Mouse (Mus musculus) Patski (cell line): ENCODE results near the gene Rap1gap. TPM values are rescaled to one million over a fixed set of nuclear protein-coding genes. Genes with fewer than 3 reads are reported as not detected.

Source experiments
- ATAC-seq: fragments of 100-300 bp; one replicate; pipeline ENCODE4 v1.8.0; 2021
- CTCF ChIA-PET: fragments of 350-600 bp; sonication (Branson Sonifier 250); formaldehyde crosslinking; loops from one replicate; lab custom pipeline; 2022; ENCODE audit warnings: inconsistent platforms; lab: Charles Lee
- POLR2A ChIA-PET: fragments of 350-600 bp; sonication (Branson Sonifier 250); formaldehyde crosslinking; loops from one replicate; lab custom pipeline; 2022; ENCODE audit warnings: antibody characterized with exemption, inconsistent platforms; lab: Charles Lee
- DNase-seq: peaks from one replicate; pipeline ENCODE4 v3.0.0-alpha.2; 2011; ENCODE audit warnings: low read depth, low spot score
- H3K27me3 ChIP-seq: fragments of 371-371 bp; one replicate; pipeline ENCODE4 v1.5.1; 2021
- CTCF ChIP-seq: fragments of 100-300 bp; IDR thresholded peaks from one replicate; pipeline ENCODE4 v1.5.1; 2021
- in situ Hi-C: fragments of 300-500 bp; cut with MboI; formaldehyde crosslinking; loops from 3 replicates; pipeline ENCODE4 v1.11.1; 2018; ENCODE audit warnings: low pct_unique_long_range_greater_than_20kb, mixed read lengths
- polyA plus RNA-seq: library from polyadenylated mRNA; unstranded; gene quantifications from one replicate; pipeline ENCODE4 v1.2.3, GENCODE M21; 2021

The Rap1gap gene
- polyA plus RNA-seq = 48.4 TPM

DNA sequence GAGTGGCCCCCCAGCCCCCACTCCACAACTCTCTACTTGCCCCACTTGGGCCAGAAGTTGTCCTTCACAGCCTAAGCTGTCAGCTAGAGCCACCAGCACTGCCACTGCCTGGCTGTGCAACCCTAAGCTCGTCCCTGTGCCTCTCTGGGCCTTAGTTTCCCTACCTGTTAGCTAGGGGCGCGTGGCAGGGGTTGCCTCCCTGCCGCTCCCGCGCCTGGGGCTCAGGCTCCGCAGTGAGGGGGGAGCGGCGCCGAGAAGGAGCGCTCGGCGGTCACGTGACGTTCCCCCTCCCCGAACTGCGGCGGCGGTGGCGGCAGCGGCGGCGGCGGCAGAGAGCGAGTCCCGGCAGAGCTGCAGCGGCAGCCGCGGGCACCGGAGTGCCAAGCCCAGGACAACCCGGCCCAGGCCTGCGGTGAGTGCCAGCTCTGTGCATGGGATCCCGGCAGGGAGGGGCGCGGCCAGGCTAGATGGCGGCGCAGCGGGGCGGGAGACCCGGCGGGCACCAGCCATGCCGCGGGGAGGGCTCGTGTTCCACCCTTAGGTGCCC lies at the start of gene Rap1gap:
TSS of gene Rap1gap (plus strand) at position 294 of the 547 bp plus-strand sequence.
- ATAC-seq = peak; percentile 9
- no peaks in the 10 kb centered on the region for H3K27me3 ChIP-seq
- DNase-seq = no peak
- no peak for TF ChIP-seq CTCF
- ChIA-PET POLR2A (no interaction called here), CTCF (no interaction called here)
- in situ Hi-C loops = no loop called here

DNA sequence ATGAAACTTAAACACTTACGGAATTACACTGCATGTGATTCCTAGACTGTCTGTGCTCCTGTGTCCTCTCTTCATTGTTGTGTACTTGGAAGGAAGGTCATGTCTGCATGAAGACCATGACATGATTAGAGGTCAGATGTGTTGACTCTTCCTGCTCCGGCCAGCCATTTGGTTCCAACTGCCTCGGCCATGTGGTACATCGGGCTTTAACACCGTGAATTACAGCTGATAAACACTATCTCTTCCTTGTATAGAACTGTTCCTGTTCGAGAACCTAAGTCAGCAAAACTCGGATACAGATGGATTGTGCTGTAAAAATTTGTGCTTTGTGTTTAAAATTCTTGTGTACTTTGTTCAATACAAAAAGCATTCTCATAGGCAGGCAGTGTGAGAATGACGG lies 41.7 kb upstream of the Rap1gap start:
- in situ Hi-C loops = no loop called here
- no peak for DNase-seq
- CTCF ChIA-PET = no interaction called here
- POLR2A ChIA-PET = no interaction called here
- no peak for TF ChIP-seq CTCF
- no peaks in the 10 kb centered on the region for H3K27me3 ChIP-seq
- ATAC-seq = no peak

DNA sequence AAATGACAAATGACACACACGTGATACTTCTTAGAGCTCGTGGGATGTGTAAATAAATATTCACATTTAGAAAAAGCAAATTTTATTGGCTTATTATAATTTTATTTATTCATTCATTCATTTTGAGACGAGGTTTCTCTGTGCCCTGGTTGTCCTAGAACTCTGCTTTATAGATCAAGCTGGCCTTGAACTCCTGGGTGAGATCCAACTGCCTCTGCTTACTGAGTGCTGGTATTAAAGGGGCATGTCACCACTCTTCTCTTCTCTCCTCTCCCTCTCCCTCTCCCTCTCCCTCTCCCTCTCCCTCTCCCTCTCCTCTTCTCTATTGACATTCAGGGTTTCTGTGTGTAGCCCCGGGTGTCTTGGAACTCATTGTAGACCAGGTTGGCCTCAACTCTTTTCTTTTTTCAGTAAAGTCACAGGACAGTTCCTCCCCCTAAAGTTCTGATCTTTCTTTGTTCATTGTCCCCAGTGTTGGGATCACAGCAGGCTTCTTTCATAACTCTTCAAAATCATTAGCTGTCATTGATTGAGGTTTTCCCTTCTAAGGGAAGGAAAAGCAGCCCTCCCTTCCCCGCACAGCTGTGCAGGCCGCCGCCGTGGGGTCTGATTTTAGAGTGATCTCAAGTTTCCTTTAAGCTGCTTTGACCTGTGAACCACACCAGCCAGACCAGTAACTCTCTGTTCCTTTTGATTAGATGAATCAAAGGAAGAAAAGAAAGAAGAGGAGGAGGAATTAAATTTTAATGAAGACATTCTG lies 36.9 kb upstream of the Rap1gap start:
- in situ Hi-C loops = no loop called here
- POLR2A ChIA-PET = no interaction called here
- DNase-seq = no peak
- CTCF ChIA-PET = interaction anchor here (1.1 kb wide), 1 partner anchor 9 kb away, joined by 3 read pairs; no protein-coding TSS in a partner anchor
- no peak for TF ChIP-seq CTCF
- H3K27me3 ChIP-seq = no peaks in the 10 kb centered on the region
- ATAC-seq = no peak

DNA sequence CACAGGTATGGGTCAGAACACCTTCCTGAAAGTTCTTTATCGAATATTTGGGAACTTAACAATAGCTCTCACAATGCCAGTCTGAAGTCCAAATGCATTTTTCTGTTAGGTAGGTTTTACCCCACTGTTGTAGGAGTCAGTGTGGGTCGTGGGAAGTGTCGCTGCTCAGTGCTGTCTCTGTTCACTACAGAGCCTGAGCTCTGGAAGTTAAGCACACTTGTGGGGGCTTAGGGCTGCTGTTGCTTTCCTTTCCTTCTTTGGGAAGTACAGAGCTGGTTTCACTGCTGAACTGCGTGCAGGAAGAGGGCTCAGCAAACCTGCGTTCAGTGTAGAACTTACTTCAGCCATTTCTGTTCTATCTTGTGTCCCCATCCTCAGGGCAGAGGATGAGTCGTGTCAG lies 36.1 kb upstream of the Rap1gap start:
- DNase-seq (no peak), ATAC-seq (no peak)
- ChIA-PET POLR2A (no interaction called here), CTCF (interaction anchor here (2.1 kb wide), 1 partner anchor 8 kb away, joined by 8 read pairs; no protein-coding TSS in a partner anchor)
- in situ Hi-C loops = no loop called here
- no peak for TF ChIP-seq CTCF
- H3K27me3 ChIP-seq = no peaks in the 10 kb centered on the region

DNA sequence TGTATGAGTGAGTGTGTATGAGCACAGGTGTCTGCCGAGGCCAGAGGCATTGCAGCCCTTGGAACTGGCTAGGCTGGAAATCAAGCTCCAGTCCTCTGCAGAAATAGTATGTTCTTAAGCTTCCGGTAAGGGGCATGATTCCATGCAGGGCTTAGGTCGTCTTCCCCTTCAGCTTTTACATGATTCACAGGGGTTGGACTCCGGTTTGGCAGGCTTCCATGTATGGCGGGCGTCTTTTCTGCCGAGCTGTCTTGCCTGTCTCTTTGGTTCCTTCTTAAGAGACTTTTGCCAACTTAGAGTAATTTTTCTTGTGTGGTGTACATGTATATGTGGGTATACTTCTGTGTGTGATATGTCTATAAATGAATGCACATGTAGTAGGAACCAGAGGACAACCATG lies 35.2 kb upstream of the Rap1gap start:
- ChIA-PET POLR2A (no interaction called here), CTCF (interaction anchor here (1.9 to 2.1 kb wide), 3 partner anchors 9 to 13 kb away, joined by 4 to 8 read pairs (median 4); no protein-coding TSS in a partner anchor)
- TF ChIP-seq CTCF = no peak
- DNase-seq (no peak), ATAC-seq (no peak)
- in situ Hi-C loops = no loop called here
- H3K27me3 ChIP-seq = no peaks in the 10 kb centered on the region

DNA sequence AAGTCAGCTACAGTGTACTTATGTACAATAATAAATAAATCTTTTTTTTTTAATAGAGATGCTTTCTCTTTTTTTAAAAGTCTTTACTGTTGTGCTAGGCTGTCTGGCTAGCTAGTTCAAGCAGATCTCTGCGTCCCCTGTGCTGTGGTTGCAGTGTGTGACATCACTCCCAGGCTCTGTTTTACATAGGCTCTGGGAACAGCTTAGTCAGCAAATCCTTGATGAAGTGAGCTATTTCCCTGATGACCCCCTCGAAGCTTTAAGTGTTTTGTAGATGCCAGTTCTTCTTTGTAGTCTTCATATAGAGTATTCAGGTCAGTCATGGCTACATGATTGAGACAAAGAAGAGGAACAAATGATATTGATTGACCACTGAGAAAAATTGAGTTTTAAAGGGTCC lies 34.4 kb upstream of the Rap1gap start:
- ATAC-seq = no peak
- in situ Hi-C loops = no loop called here

DNA sequence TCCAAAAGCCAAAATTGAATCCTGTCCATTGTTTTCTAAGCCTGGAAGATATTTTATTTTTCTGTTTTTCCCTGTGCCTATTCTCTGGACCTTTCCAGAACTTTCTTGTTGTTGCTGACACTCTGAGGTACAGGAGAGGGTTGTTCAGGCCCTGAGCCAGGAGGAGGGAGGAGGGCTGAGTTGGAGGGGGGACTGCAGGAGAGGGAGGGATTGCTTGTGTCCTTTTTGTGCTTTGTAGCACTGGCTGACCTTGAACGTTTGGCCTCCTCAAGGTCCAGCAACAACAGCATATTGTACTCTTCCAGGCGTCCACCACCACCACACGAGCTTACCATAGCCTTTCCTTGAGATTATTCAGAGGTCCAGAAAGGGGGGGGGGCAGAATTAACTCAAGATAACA lies 32.9 kb upstream of the Rap1gap start:
- CTCF ChIA-PET = no interaction called here
- ATAC-seq (no peak), DNase-seq (no peak)
- H3K27me3 ChIP-seq = no peaks in the 10 kb centered on the region
- TF ChIP-seq CTCF = no peak
- POLR2A ChIA-PET = interaction anchor here (0.6 to 1.0 kb wide), 2 partner anchors 12 to 451 kb away, joined by 3 to 4 read pairs; no protein-coding TSS in a partner anchor
- in situ Hi-C loops = no loop called here

More for the DNA sequence above, 34.4 kb upstream of the Rap1gap start:
- DNase-seq = no peak
- H3K27me3 ChIP-seq = no peaks in the 10 kb centered on the region
- TF ChIP-seq CTCF = no peak
- ChIA-PET CTCF (interaction anchor here (1.9 to 2.1 kb wide), 3 partner anchors 9 to 14 kb away, joined by 4 to 8 read pairs (median 4); no protein-coding TSS in a partner anchor), POLR2A (no interaction called here)

DNA sequence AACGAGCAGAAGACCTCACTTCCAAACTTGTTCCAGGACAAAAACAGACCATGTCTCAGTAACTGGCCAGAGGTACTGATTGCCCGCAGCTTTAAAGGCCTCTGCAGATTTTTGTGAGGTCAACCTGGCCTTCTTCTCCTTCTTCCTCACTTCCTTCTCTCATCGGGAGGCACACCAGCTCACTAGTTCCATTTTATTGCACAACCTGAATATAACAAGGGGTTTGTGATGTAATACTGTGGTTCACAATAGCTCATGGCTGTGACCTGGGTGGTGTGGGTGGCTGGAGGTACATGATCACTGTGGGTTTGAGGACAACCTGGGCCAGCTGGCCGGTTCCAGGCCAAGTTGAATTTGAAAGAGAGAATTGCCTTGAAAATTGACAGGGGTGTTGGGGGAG lies 31.1 kb upstream of the Rap1gap start:
- POLR2A ChIA-PET = no interaction called here
- DNase-seq (no peak), ATAC-seq (no peak)
- in situ Hi-C loops = no loop called here
- TF ChIP-seq CTCF = no peak
- H3K27me3 ChIP-seq = no peaks in the 10 kb centered on the region
- CTCF ChIA-PET = interaction anchor here (1.1 kb wide), 1 partner anchor 8 kb away, joined by 3 read pairs; no protein-coding TSS in a partner anchor

DNA sequence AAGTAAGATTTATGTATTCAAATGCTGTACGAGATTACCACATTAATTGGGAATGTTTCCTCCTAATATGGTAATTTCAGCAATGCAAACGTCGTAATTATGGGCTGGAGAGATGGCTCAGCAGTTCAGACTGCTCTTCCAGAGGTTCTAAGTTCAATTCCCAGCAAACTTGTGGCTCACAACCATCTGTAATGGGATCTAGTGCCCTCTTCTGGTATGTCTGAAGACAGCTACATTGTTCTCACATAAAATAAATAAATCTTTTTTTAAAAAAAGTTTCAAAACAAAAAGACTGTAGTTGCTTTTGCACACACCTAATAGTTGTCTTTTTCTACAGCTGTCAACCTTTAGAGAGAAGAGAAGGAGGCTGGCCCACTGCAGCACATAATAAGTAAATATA lies 27.9 kb upstream of the Rap1gap start:
- POLR2A ChIA-PET = interaction anchor here (1.0 kb wide), 1 partner anchor 11 kb away, joined by 4 read pairs; no protein-coding TSS in a partner anchor
- no peaks in the 10 kb centered on the region for H3K27me3 ChIP-seq
- no peak for DNase-seq
- ATAC-seq = no peak
- TF ChIP-seq CTCF = peak; percentile 37
- in situ Hi-C loops = no loop called here
- CTCF ChIA-PET = interaction anchor here (1.0 to 1.3 kb wide), 2 partner anchors 10 to 17 kb away, joined by 3 read pairs; no protein-coding TSS in a partner anchor

DNA sequence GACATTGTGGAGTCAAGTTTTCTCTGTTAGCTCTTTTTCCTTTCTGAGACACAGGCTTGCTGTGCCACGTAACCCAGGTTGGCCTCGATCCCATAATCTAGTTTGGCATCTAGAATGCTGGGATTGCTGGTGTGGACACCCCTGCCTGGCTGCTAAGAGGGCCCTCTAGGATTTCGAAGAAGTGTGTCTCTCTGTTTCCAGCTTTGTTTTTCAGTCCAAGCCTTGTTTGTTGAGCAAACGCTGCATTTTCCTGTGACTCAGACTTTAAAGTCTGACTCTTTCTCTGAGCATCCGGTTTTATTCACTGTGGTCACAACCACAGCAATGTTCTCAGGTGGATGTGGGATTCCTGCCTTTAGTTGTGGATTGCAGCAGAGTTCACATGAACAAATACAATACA lies 23.0 kb upstream of the Rap1gap start:
- TF ChIP-seq CTCF = no peak
- ChIA-PET CTCF (interaction anchor here (0.8 kb wide), 1 partner anchor 9 kb away, joined by 3 read pairs; no protein-coding TSS in a partner anchor), POLR2A (no interaction called here)
- DNase-seq = peak; percentile 75
- ATAC-seq = peak; percentile 75
- in situ Hi-C loops = no loop called here
- no peaks in the 10 kb centered on the region for H3K27me3 ChIP-seq

DNA sequence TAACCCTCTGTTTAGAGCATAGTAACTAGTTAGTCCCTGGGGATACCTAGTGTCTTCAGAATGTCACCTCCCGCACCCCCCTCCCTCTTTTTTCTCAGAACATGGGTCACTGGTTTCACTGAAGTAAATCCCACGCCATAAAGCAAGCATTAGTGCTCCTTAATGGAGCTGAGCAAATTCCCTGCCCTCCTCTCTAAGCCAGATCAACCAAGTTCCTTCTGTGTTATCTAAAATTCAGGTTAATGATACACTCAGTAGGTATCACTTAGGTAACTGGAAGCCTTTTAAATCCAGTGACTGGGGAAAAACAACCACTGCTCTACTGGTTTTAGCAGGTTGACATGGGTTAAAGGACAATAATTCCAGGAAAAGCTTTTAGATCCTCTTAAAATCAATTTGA lies 22.4 kb upstream of the Rap1gap start:
- no peak for TF ChIP-seq CTCF
- peak; percentile 51 for ATAC-seq
- DNase-seq = peak; percentile 33
- in situ Hi-C loops = no loop called here
- ChIA-PET POLR2A (no interaction called here), CTCF (no interaction called here)
- H3K27me3 ChIP-seq = no peaks in the 10 kb centered on the region
